Mouse (Mus musculus): Measurements from ENCODE around the gene Atp6v0b. TPM values are rescaled to one million over a fixed set of nuclear protein-coding genes. Genes with fewer than 3 reads are reported as not detected.
A peak's percentile ranks its signal among the peaks of the same experiment; 100 is the strongest.

The Atp6v0b gene
- total and polyA plus RNA-seq, 3 experiments, result 109 to 279 (median 124) TPM

- H3K27ac ChIP-seq, result no peak overlapping the region
- no peaks in the 10 kb centered on the region for H3K79me2 ChIP-seq (replicated peaks; ENCODE audit: control insufficient read depth, insufficient read depth, low read length)
- DNase-seq, result no peak
- H3K4me1 ChIP-seq (ENCODE audit: control insufficient read depth, insufficient read depth, low read length), result no peaks in the 10 kb centered on the region
- no peaks in the 10 kb centered on the region for H3K36me3 ChIP-seq (ENCODE audit: control insufficient read depth, insufficient read depth, low read length)
- no peak overlapping the region for H3K9ac ChIP-seq (ENCODE audit: low read depth, low read length)
- 43% methylated on average over 1 of the region's 1 CpGs for WGBS
- H3K4me3 ChIP-seq, result no peak overlapping the region
- H3K27me3 ChIP-seq (ENCODE audit: control insufficient read depth, insufficient read depth, low read length), result no peaks in the 10 kb centered on the region
- intact Hi-C loops (cut with DNase I), result no loop called here
- TF ChIP-seq CTCF (IDR thresholded peaks at IDR 0.05) (no peak), POLR2A (IDR thresholded peaks at IDR 0.05; ENCODE audit: insufficient read depth, low read depth, low read length) (no peak), EP300 (IDR thresholded peaks at IDR 0.05; ENCODE audit: insufficient read depth, low read depth, low read length) (no peak)
Observed at GRCm38 (mm10) chr4:117870437-117870836, 16.7 kb downstream of the Atp6v0b start.

- no peak overlapping the region for H3K4me3 ChIP-seq
- H3K27ac ChIP-seq, result no peak overlapping the region
- DNase-seq, result no peak
- no peaks in the 10 kb centered on the region for H3K27me3 ChIP-seq (ENCODE audit: control insufficient read depth, insufficient read depth, low read length)
- no peaks in the 10 kb centered on the region for H3K36me3 ChIP-seq (ENCODE audit: control insufficient read depth, insufficient read depth, low read length)
- TF ChIP-seq CTCF (IDR thresholded peaks at IDR 0.05), result no peak
- no peak for TF ChIP-seq EP300 (IDR thresholded peaks at IDR 0.05; ENCODE audit: insufficient read depth, low read depth, low read length)
- TF ChIP-seq POLR2A (IDR thresholded peaks at IDR 0.05; ENCODE audit: insufficient read depth, low read depth, low read length), result no peak
- no peaks in the 10 kb centered on the region for H3K79me2 ChIP-seq (replicated peaks; ENCODE audit: control insufficient read depth, insufficient read depth, low read length)
- no peaks in the 10 kb centered on the region for H3K4me1 ChIP-seq (ENCODE audit: control insufficient read depth, insufficient read depth, low read length)
- 74% methylated on average over 9 of the region's 9 CpGs for WGBS
- intact Hi-C loops (cut with DNase I), result loop anchor here (5.0 to 10.0 kb wide), 2 partner anchors 165 to 213 kb away; no protein-coding TSS in a partner anchor
- no peak overlapping the region for H3K9ac ChIP-seq (ENCODE audit: low read depth, low read length)
Observed at GRCm38 (mm10) chr4:117869317-117869716, 17.8 kb downstream of the Atp6v0b start.

- intact Hi-C loops (cut with DNase I), result loop anchor here (1.0 to 10.0 kb wide), 3 partner anchors 39 to 214 kb away; no protein-coding TSS in a partner anchor
- H3K9ac ChIP-seq (ENCODE audit: low read depth, low read length), result no peak overlapping the region
- no peaks in the 10 kb centered on the region for H3K4me1 ChIP-seq (ENCODE audit: control insufficient read depth, insufficient read depth, low read length)
- DNase-seq, result peak; percentile 51 to 74
- no peak overlapping the region for H3K4me3 ChIP-seq
- H3K79me2 ChIP-seq (replicated peaks; ENCODE audit: control insufficient read depth, insufficient read depth, low read length), result no peaks in the 10 kb centered on the region
- H3K27me3 ChIP-seq (ENCODE audit: control insufficient read depth, insufficient read depth, low read length), result no peaks in the 10 kb centered on the region
- 17% methylated on average over 24 of the region's 24 CpGs for WGBS
- no peaks in the 10 kb centered on the region for H3K36me3 ChIP-seq (ENCODE audit: control insufficient read depth, insufficient read depth, low read length)
- no peak for TF ChIP-seq EP300 (IDR thresholded peaks at IDR 0.05; ENCODE audit: insufficient read depth, low read depth, low read length)
- no peak for TF ChIP-seq POLR2A (IDR thresholded peaks at IDR 0.05; ENCODE audit: insufficient read depth, low read depth, low read length)
- TF ChIP-seq CTCF (IDR thresholded peaks at IDR 0.05), result peak; percentile 81
- H3K27ac ChIP-seq, result no peak overlapping the region
Observed at GRCm38 (mm10) chr4:117867823-117868222, 19.3 kb downstream of the Atp6v0b start.

GRCm38 (mm10) chr4:117867000-117867399 is 20.1 kb downstream of the Atp6v0b start:
- Histone ChIP-seq H3K4me1 (ENCODE audit: control insufficient read depth, insufficient read depth, low read length) (no peaks in the 10 kb centered on the region), H3K9ac (ENCODE audit: low read depth, low read length) (no peak overlapping the region), H3K79me2 (replicated peaks; ENCODE audit: control insufficient read depth, insufficient read depth, low read length) (no peaks in the 10 kb centered on the region), H3K27me3 (ENCODE audit: control insufficient read depth, insufficient read depth, low read length) (no peaks in the 10 kb centered on the region), H3K36me3 (ENCODE audit: control insufficient read depth, insufficient read depth, low read length) (no peaks in the 10 kb centered on the region), H3K27ac (no peak overlapping the region), H3K4me3 (no peak overlapping the region)
- intact Hi-C loops (cut with DNase I), result loop anchor here (5.0 to 10.0 kb wide), 2 partner anchors 162 to 215 kb away; no protein-coding TSS in a partner anchor
- DNase-seq, result no peak
- 64% methylated on average over 6 of the region's 6 CpGs for WGBS
- TF ChIP-seq POLR2A (IDR thresholded peaks at IDR 0.05; ENCODE audit: insufficient read depth, low read depth, low read length), result no peak
- no peak for TF ChIP-seq EP300 (IDR thresholded peaks at IDR 0.05; ENCODE audit: insufficient read depth, low read depth, low read length)
- TF ChIP-seq CTCF (IDR thresholded peaks at IDR 0.05), result no peak

DNA sequence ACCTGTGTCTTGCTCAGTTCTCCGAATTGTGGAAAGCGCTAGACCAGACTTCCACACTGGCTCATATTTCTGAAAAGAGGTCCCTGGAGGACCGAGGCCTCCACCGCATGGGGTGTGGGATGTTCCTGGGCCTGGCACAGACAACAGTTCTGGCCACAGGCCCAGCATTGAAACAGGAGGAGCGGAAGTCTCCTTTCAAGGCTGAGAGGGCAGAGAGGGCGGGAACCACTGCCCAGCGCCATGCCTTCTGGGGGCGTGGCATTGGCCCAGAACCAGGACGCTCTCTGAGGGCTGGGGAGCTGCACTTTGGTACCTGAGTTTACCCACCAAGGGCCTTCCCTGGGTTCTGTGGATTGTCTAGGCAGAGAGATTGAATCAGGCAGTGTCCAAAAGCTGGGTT is 21.1 kb downstream of the Atp6v0b start:
- Histone ChIP-seq H3K27ac (no peak overlapping the region), H3K4me1 (ENCODE audit: control insufficient read depth, insufficient read depth, low read length) (no peaks in the 10 kb centered on the region), H3K27me3 (ENCODE audit: control insufficient read depth, insufficient read depth, low read length) (no peaks in the 10 kb centered on the region), H3K79me2 (replicated peaks; ENCODE audit: control insufficient read depth, insufficient read depth, low read length) (no peaks in the 10 kb centered on the region), H3K4me3 (no peak overlapping the region), H3K36me3 (ENCODE audit: control insufficient read depth, insufficient read depth, low read length) (no peaks in the 10 kb centered on the region), H3K9ac (ENCODE audit: low read depth, low read length) (no peak overlapping the region)
- TF ChIP-seq POLR2A (IDR thresholded peaks at IDR 0.05; ENCODE audit: insufficient read depth, low read depth, low read length) (no peak), EP300 (IDR thresholded peaks at IDR 0.05; ENCODE audit: insufficient read depth, low read depth, low read length) (no peak), CTCF (IDR thresholded peaks at IDR 0.05) (no peak)
- intact Hi-C loops (cut with DNase I), result loop anchor here (5.0 to 10.0 kb wide), 2 partner anchors 161 to 216 kb away; no protein-coding TSS in a partner anchor
- WGBS, result 20% methylated on average over 9 of the region's 9 CpGs
- DNase-seq, result peak; percentile 72 to 79

DNA sequence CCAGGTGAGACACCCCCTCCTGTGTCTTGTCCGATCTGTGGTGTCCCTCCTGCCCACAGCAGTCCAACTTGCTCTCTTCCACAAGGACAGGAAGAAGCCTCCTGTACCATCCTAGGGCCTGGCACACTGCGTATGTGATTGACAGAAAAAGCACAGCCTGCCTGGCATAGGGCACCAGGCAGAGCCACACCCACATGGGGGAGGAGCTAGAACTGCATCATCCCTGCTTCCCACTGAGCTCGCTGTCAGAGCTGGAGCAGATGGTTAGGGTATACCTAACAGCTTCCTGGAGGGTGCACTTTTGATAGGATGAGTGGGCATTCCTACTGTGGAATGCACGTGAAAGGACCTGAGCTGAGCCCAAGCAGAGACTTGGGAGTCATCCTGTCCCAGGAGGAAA is 24.3 kb downstream of the Atp6v0b start:
- Histone ChIP-seq H3K79me2 (replicated peaks; ENCODE audit: control insufficient read depth, insufficient read depth, low read length) (no peaks in the 10 kb centered on the region), H3K4me3 (no peak overlapping the region), H3K9ac (ENCODE audit: low read depth, low read length) (no peak overlapping the region), H3K27me3 (ENCODE audit: control insufficient read depth, insufficient read depth, low read length) (no peaks in the 10 kb centered on the region), H3K4me1 (ENCODE audit: control insufficient read depth, insufficient read depth, low read length) (no peaks in the 10 kb centered on the region), H3K36me3 (ENCODE audit: control insufficient read depth, insufficient read depth, low read length) (no peaks in the 10 kb centered on the region), H3K27ac (no peak overlapping the region)
- intact Hi-C loops (cut with DNase I), result loop anchor here (10.0 kb wide), 1 partner anchor 158 kb away; no protein-coding TSS in a partner anchor
- no peak for DNase-seq
- TF ChIP-seq POLR2A (IDR thresholded peaks at IDR 0.05; ENCODE audit: insufficient read depth, low read depth, low read length) (no peak), EP300 (IDR thresholded peaks at IDR 0.05; ENCODE audit: insufficient read depth, low read depth, low read length) (no peak), CTCF (IDR thresholded peaks at IDR 0.05) (no peak)
- WGBS, result 63% methylated on average over 4 of the region's 4 CpGs
